Mouse (Mus musculus): ENCODE data around the gene Cnnm2. TPM values are rescaled to one million over a fixed set of nuclear protein-coding genes. Genes with fewer than 3 reads are reported as not detected.

Cnnm2 gene
- polyA plus RNA-seq, 1 experiment from 2014 or later = 3.1 TPM

DNA sequence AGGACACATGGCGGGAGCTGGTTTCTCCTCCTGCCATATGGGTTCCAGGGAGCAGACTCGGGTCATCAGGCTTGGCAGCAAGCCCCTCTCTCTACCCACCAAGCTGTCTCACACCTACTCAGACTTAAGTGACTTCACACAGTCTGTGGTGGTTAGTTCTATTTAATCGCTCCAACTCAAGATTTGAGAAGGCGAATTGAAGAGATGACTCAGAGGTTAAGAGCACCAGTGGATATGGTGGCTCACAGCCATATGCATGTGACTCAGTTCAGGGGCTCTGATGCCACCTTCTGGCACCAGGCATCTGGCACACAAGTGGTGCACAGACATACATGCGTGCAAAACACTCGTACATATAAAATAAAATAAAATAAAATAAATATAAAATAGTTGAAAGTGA lies 43.4 kb downstream of the Cnnm2 start:
- H3K4me2 ChIP-seq = no peak overlapping the region
- H3K4me3 ChIP-seq (replicated peaks) = no peak overlapping the region
- H3K27ac ChIP-seq = no peak overlapping the region
- no peak overlapping the region for H3K9ac ChIP-seq
- WGBS = 88% methylated on average over 6 of the region's 6 CpGs
- no peak for ATAC-seq (ENCODE audit: insufficient read depth, low FRiP score, low read depth)
- H3K9me3 ChIP-seq = no peaks in the 10 kb centered on the region
- no peaks in the 10 kb centered on the region for H3K27me3 ChIP-seq (replicated peaks)
- no peaks in the 10 kb centered on the region for H3K4me1 ChIP-seq
- H3K36me3 ChIP-seq = no peaks in the 10 kb centered on the region

DNA sequence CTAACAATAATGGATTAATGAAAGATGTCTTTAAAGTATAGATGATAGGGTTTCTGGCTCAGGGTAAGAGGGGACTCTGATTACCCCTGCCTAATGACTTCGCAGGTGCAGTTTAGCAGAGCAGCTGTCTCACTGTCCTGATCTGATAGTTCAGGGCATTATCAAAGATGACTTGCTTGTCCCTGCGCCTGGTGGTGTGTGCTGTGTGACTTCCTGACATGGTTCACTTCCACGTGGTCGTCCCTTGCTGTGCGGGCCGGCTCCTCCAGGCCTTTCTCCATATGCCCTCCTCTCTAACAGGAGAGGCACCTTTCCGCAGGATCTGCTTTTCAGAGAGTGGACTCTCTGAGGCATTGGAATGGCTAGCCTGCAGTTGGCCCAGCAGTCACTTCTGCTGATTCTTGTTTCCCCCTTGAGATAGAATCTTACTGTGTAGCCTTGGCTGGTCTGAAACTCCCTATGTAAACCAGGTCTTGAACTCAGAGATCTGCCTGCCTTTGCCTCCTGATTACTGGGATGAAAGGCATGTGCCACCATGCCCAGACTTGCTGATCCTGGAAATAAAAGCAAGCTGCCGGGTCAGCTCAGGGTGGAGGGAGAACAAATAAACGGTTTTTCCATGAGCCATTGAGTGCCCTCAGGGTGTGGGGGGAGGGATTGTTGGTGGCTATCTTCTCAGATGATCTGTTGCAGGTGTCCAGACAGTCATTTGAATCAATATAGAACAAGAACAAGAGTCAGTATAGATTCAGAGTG lies 44.7 kb downstream of the Cnnm2 start:
- ATAC-seq (ENCODE audit: insufficient read depth, low FRiP score, low read depth) = no peak
- no peaks in the 10 kb centered on the region for H3K36me3 ChIP-seq
- WGBS = 69% methylated on average over 9 of the region's 9 CpGs
- H3K4me1 ChIP-seq = no peaks in the 10 kb centered on the region
- H3K4me2 ChIP-seq = no peak overlapping the region
- H3K9me3 ChIP-seq = no peaks in the 10 kb centered on the region
- H3K27ac ChIP-seq = no peak overlapping the region
- no peak overlapping the region for H3K9ac ChIP-seq
- H3K4me3 ChIP-seq (replicated peaks) = no peak overlapping the region
- H3K27me3 ChIP-seq (replicated peaks) = no peaks in the 10 kb centered on the region

DNA sequence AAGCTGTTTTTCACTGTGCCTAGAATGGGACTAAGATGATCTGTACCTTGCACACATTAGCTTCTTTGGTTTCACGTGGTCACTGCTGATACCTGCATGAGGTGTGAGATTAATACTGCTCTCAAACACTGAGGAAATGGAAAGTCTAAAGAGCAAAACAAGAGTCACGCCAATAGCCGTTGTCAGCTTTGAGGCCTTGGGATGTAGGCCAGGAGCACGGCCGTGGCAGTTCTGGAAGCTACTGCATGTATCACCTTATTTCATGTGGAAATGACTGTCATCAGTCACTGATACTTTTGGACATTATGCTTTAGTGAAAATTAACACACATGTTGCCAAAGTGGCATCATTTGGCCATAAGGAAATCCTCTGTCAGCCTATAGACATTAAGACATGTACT lies 46.9 kb downstream of the Cnnm2 start:
- H3K4me2 ChIP-seq = no peak overlapping the region
- H3K27ac ChIP-seq = no peak overlapping the region
- ATAC-seq (ENCODE audit: insufficient read depth, low FRiP score, low read depth) = no peak
- H3K4me3 ChIP-seq (replicated peaks) = no peak overlapping the region
- no peak overlapping the region for H3K9ac ChIP-seq
- no peaks in the 10 kb centered on the region for H3K9me3 ChIP-seq
- H3K27me3 ChIP-seq (replicated peaks) = no peaks in the 10 kb centered on the region
- no peaks in the 10 kb centered on the region for H3K4me1 ChIP-seq
- no peaks in the 10 kb centered on the region for H3K36me3 ChIP-seq
- WGBS = 95% methylated on average over 5 of the region's 5 CpGs

DNA sequence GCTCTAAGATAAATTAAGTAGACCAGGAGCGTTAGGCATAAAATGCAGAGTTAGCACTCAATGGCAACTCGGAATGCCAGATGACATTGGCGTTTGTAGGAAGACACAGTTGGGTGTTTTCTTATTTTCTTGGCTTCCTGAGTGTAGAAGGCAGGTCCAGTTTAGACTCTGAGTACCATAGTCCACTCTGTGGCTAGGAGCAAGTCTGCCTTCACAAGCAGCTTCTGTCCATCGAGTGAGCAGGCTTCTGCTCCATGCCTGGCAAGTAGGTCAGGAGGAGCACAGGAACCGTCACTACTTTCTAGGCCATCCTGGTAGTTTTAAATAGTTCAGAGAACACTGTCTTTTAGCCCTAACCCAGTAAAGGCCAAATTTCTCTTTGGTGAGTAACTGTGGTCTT lies 47.6 kb downstream of the Cnnm2 start:
- no peak for ATAC-seq (ENCODE audit: insufficient read depth, low FRiP score, low read depth)
- Histone ChIP-seq H3K9ac (no peak overlapping the region), H3K27ac (no peak overlapping the region), H3K4me3 (replicated peaks) (no peak overlapping the region), H3K4me1 (no peaks in the 10 kb centered on the region), H3K9me3 (no peaks in the 10 kb centered on the region), H3K27me3 (replicated peaks) (no peaks in the 10 kb centered on the region), H3K36me3 (no peaks in the 10 kb centered on the region), H3K4me2 (no peak overlapping the region)
- WGBS = 86% methylated on average over 5 of the region's 5 CpGs

DNA sequence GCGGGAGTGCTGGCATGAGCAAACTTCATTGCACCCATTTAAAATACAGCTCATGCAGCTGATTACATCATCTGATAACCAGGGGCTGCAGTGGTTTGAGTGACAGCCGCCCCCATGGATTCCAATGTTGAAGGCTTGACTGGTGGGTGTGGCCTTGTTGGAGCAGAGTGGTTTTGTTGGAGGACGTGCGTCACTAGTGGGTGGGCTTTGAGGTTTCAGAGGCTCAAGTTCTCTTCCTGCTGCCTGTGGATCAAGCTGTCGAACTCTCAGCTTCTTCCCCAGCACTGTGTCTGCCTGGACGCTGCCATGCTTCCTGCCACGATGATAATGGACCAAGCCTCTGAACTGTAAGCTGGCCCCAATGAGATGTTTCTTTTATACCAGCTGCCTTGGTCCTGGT lies 57.9 kb downstream of the Cnnm2 start:
- Histone ChIP-seq H3K36me3 (no peaks in the 10 kb centered on the region), H3K4me3 (replicated peaks) (no peak overlapping the region), H3K9ac (no peak overlapping the region), H3K4me2 (no peak overlapping the region), H3K4me1 (no peaks in the 10 kb centered on the region; the same call in 1 of the 2 replicates), H3K9me3 (no peaks in the 10 kb centered on the region), H3K27me3 (replicated peaks) (no peaks in the 10 kb centered on the region), H3K27ac (no peak overlapping the region)
- WGBS = 56% methylated on average over 7 of the region's 7 CpGs
- ATAC-seq (ENCODE audit: insufficient read depth, low FRiP score, low read depth) = no peak

DNA sequence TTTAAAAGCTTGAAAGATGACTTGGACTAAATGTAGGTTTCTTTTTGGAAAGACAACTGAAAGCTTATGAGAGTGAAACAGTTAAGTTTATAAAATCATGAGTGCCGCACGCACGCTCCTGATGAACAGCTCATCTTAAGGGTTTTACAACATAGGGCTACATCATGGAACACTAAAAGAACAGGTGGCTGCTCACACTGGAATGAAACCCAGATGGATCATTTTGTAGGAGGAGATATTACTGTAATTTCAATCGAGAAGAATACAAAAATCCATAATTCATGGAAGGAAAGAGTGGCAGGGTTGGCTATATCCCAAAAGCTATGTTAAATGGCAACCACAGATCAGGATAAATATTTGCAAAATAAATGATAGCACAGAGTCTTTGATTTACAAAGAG lies 61.1 kb downstream of the Cnnm2 start:
- Histone ChIP-seq H3K27ac (no peak overlapping the region), H3K27me3 (replicated peaks) (no peaks in the 10 kb centered on the region), H3K4me1 (no peaks in the 10 kb centered on the region; the same call in 1 of the 2 replicates), H3K36me3 (no peaks in the 10 kb centered on the region), H3K4me3 (replicated peaks) (no peak overlapping the region), H3K4me2 (no peak overlapping the region), H3K9ac (no peak overlapping the region), H3K9me3 (no peaks in the 10 kb centered on the region)
- no peak for ATAC-seq (ENCODE audit: insufficient read depth, low FRiP score, low read depth)
- 60% methylated on average over 4 of the region's 4 CpGs for WGBS

DNA sequence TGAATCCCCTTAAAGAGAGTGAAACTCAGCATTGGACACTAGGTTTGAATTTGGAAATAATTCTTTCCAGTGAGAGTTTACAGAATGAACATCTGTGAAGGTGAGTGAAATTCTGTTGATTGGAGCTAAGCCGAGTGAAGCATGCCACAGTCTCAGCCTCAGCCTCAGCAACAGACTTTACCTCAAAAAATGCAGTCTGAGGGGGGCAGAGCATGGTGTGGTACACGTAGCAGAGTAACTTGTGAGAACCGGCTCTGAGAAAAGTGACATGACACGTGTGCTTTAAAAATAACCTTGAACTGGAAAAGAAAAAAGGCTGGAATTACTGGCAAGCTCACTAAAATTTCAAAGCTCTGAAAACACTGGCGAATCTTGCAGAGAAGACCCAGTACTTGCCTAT lies 62.4 kb downstream of the Cnnm2 start:
- 72% methylated on average over 5 of the region's 5 CpGs for WGBS
- no peaks in the 10 kb centered on the region for H3K27me3 ChIP-seq (replicated peaks)
- H3K36me3 ChIP-seq = no peaks in the 10 kb centered on the region
- no peaks in the 10 kb centered on the region for H3K9me3 ChIP-seq
- no peak overlapping the region for H3K4me2 ChIP-seq
- no peak overlapping the region for H3K27ac ChIP-seq
- no peaks in the 10 kb centered on the region for H3K4me1 ChIP-seq
- H3K9ac ChIP-seq = no peak overlapping the region
- no peak for ATAC-seq (ENCODE audit: insufficient read depth, low FRiP score, low read depth)
- H3K4me3 ChIP-seq (replicated peaks) = no peak overlapping the region

DNA sequence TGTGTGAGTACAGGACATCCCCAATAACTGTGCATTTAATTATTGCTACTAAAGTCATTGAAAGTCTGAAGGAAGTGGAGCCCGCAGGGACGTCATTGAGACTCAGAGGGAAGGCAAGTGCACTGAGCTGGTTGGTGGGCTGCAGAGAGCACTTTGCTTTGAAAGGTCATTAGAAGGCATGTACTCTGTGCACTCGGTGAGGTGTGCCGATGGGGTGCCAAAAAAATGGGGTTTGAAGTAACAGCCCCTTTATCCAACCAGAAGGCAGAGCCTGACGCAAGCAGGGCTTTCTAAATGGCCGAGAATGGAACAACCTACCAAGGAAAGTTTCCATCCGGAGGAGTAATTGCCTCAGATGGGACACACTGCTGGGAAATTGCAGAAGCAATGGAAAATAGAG lies 63.5 kb downstream of the Cnnm2 start:
- Histone ChIP-seq H3K36me3 (no peaks in the 10 kb centered on the region), H3K27ac (no peak overlapping the region), H3K4me2 (no peak overlapping the region), H3K4me3 (replicated peaks) (no peak overlapping the region), H3K9ac (no peak overlapping the region), H3K4me1 (no peaks in the 10 kb centered on the region), H3K9me3 (no peaks in the 10 kb centered on the region), H3K27me3 (replicated peaks) (no peaks in the 10 kb centered on the region)
- WGBS = 86% methylated on average over 7 of the region's 7 CpGs
- ATAC-seq (ENCODE audit: insufficient read depth, low FRiP score, low read depth) = no peak

DNA sequence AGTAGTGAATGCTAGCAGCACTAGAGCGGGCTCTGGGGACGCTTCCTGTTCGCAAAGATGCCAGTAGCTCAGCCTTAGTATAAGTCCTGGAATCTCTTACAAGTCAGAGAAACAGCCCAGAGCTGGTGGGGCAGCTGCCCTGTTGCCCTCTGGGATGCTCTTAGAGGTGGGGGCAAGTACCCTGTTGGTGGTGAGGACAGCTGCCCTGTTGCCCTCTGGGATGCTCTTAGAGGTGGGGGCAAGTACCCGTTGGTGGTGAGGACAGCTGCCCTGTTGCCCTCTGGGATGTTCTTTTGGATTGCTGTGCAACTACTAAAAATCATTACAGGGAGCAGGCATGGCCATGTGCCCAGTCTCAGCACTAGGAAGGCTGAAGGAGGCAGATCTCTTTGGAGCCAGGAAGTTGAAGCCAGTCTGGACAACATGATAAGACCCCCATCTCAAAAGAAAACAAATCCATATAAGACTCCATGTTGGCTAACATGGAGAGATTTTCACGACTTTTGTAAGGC lies 66.3 kb downstream of the Cnnm2 start:
- Histone ChIP-seq H3K4me3 (replicated peaks) (no peak overlapping the region), H3K9me3 (no peaks in the 10 kb centered on the region), H3K27ac (no peak overlapping the region), H3K36me3 (no peaks in the 10 kb centered on the region), H3K27me3 (replicated peaks) (no peaks in the 10 kb centered on the region), H3K4me1 (no peaks in the 10 kb centered on the region), H3K9ac (no peak overlapping the region), H3K4me2 (no peak overlapping the region)
- 73% methylated on average over 5 of the region's 5 CpGs for WGBS
- no peak for ATAC-seq (ENCODE audit: insufficient read depth, low FRiP score, low read depth)

DNA sequence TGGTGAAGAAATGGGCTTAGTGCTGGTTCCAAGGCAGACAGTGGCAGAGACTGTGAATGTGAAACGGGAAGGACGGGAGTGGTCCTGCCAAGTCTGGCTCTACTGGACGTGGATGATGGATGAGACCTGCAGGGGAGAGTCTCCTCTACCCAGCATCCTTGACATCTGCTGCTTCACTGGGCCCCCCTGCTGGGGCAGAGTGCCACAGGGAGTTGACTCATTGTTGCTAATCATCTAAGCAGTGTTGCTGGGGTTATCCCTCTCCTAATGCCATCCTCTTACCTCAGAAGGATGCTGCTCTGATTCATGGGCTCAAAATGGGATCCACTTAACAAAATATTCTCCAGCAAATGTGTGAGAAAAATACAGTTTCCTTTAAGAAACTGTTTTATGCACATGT lies 67.6 kb downstream of the Cnnm2 start:
- ATAC-seq (ENCODE audit: insufficient read depth, low FRiP score, low read depth) = no peak
- no peak overlapping the region for H3K4me3 ChIP-seq (replicated peaks)
- WGBS = 28% methylated on average over 3 of the region's 3 CpGs

DNA sequence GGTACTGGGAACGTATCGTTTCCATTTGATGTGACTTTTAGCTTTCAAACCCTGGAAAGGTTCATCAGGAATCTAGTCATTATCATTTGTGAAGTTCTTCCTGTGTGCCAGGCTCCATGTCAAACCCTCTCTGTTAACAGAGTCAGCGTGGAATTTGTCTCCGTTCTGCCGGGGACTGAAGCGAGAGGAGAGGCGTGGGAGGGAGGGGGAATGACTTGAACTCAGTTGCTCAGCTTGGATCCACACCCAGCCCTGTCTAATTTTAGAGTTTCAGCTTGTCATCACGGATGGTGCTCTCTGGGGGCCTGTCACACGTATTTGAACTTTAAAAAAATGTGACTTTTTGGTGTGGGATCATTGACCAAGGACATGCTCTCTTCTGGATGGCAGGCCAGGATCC lies 70.0 kb downstream of the Cnnm2 start:
- Histone ChIP-seq H3K27ac (no peak overlapping the region), H3K9ac (no peak overlapping the region), H3K4me3 (replicated peaks) (no peak overlapping the region), H3K4me1 (no peaks in the 10 kb centered on the region), H3K27me3 (replicated peaks) (no peaks in the 10 kb centered on the region), H3K4me2 (no peak overlapping the region), H3K9me3 (no peaks in the 10 kb centered on the region), H3K36me3 (no peaks in the 10 kb centered on the region)
- WGBS = 60% methylated on average over 9 of the region's 9 CpGs
- no peak for ATAC-seq (ENCODE audit: insufficient read depth, low FRiP score, low read depth)

More for the DNA sequence above, 67.6 kb downstream of the Cnnm2 start:
- no peaks in the 10 kb centered on the region for H3K4me1 ChIP-seq
- H3K4me2 ChIP-seq = no peak overlapping the region
- H3K27ac ChIP-seq = no peak overlapping the region
- no peaks in the 10 kb centered on the region for H3K27me3 ChIP-seq (replicated peaks)
- no peaks in the 10 kb centered on the region for H3K36me3 ChIP-seq
- no peak overlapping the region for H3K9ac ChIP-seq
- no peaks in the 10 kb centered on the region for H3K9me3 ChIP-seq

DNA sequence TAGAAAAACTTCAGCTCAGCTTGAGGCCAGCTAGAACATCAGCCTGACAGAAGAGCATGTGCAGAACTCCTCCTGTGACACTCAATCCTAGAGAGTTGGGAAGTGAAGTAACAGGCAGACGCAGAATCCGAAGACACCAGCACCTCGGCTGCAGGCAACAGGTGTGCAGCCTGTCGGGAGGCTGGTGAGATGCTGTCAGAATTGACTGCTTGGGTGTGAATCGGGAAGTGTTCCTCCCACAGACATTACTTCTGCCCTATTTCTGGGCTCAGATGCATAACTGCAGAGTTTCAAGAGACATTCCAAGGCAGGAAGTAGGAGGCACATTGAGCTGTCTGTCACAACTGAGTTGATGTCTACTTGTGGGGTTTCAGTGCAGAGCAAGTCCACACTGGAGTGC lies 72.9 kb downstream of the Cnnm2 start:
- H3K27me3 ChIP-seq (replicated peaks) = no peaks in the 10 kb centered on the region
- no peak overlapping the region for H3K27ac ChIP-seq
- ATAC-seq (ENCODE audit: insufficient read depth, low FRiP score, low read depth) = no peak
- no peak overlapping the region for H3K4me3 ChIP-seq (replicated peaks)
- no peak overlapping the region for H3K4me2 ChIP-seq
- no peaks in the 10 kb centered on the region for H3K9me3 ChIP-seq
- H3K4me1 ChIP-seq = no peaks in the 10 kb centered on the region
- H3K36me3 ChIP-seq = no peaks in the 10 kb centered on the region
- no peak overlapping the region for H3K9ac ChIP-seq
- WGBS = 79% methylated on average over 5 of the region's 5 CpGs

DNA sequence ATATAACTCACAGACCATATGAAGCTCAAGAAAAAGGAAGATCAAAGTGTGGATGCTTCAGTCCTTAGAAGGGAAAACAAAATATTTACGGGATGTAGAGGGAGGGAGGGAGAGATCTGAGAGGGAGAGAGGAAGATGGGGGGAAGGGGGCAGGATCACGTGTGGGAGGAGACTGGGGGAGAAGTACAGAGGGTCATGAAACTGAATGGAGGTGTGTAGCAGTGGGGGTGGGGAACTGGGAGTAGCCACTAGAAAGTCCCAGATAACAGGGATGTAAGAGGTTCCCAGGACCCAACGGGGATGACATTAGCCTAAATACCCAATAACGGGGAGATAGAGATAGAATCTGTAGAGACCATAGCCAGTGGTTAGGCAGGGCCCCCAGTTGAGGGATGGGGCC lies 73.9 kb downstream of the Cnnm2 start:
- Histone ChIP-seq H3K4me2 (no peak overlapping the region), H3K27me3 (replicated peaks) (no peaks in the 10 kb centered on the region), H3K4me1 (no peaks in the 10 kb centered on the region), H3K4me3 (replicated peaks) (no peak overlapping the region), H3K9ac (no peak overlapping the region), H3K27ac (no peak overlapping the region), H3K36me3 (no peaks in the 10 kb centered on the region), H3K9me3 (no peaks in the 10 kb centered on the region)
- no peak for ATAC-seq (ENCODE audit: insufficient read depth, low FRiP score, low read depth)
- 63% methylated on average over 4 of the region's 4 CpGs for WGBS

Data from stomach, embryonic 15.5 days (tissue).